Mouse (Mus musculus): ENCODE data around the gene Doc2g. TPM values are rescaled to one million over a fixed set of nuclear protein-coding genes. Genes with fewer than 3 reads are reported as not detected.
A peak's percentile ranks its signal among the peaks of the same experiment; 100 is the strongest.

The Doc2g gene
- polyA plus RNA-seq, 3 experiments from 2014 or later: 0.31 to 2.8 (median 1.6) TPM

- ATAC-seq: no peak
Observed at GRCm38 (mm10) chr19:3991562-3991961, 11.6 kb upstream of the Doc2g start.

- no peak for ATAC-seq
Observed at GRCm38 (mm10) chr19:3991966-3992365, 11.1 kb upstream of the Doc2g start.

GRCm38 (mm10) chr19:3992416-3992815 lies 10.7 kb upstream of the Doc2g start, which contains the start of gene Tbx10:
TSS of gene Tbx10 (plus strand) at chr19:3992752.
- no peak for ATAC-seq

- ATAC-seq: no peak
Observed at GRCm38 (mm10) chr19:3994932-3995331, 8.2 kb upstream of the Doc2g start.

- ATAC-seq: no peak
Observed at GRCm38 (mm10) chr19:3995505-3995904, 7.6 kb upstream of the Doc2g start.

GRCm38 (mm10) chr19:3996106-3996505 lies 7.0 kb upstream of the Doc2g start:
- ATAC-seq: no peak

DNA sequence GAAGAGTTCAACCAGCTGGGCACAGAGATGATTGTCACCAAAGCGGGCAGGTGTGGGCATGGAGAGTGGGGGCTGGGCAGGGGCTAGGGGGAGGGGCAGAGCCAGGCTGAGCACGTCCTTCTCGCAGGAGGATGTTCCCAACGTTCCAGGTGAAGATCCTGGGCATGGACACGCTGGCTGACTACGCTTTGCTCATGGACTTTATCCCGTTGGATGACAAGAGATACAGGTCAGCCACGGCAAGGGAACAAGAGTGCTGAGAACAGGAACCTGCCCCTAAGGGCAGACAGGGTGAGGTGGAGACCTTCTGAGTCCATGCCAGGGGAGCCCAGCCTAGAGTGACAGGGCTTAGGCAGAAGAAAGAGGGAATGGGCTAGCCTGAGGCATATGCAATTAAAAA lies 6.4 kb upstream of the Doc2g start:
- ATAC-seq: no peak

DNA sequence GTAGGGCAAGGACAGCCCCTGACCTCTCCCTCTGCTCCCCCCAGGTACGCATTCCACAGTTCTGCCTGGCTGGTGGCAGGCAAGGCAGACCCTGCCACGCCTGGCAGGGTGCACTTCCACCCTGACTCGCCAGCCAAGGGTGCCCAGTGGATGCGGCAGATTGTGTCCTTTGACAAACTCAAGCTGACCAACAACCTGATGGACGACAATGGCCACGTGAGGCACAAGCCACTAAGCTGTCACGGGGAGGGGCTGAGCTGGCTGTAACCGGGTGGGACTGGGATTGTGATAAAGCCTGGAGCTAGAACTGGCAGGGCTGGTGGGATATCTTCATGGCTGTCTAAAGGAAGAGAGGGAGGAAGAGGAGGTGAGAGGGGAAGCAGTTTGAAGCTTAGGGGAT lies 5.9 kb upstream of the Doc2g start:
- ATAC-seq: no peak

DNA sequence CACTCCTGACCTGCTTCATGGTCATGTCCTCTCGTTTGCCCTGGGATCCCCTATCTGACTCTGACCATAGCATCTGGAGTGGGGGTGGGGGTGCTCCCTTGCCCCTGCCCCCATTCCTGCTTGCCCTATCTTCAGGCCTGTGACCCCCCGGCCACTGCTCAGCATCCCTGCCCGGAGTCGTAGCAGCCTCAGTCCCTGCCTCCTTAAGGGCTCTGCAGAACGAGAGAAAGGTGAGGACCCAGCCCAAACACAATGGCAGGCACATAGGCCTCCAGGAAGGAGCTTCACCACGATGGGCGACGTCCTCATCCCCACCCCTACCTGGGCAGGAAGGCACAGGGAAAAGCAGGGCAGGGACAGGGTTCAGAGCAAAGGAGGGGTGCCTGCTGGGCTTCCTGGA lies 4.8 kb upstream of the Doc2g start:
- no peak for ATAC-seq

- no peak for ATAC-seq
Observed at GRCm38 (mm10) chr19:3999121-3999730, 3.9 kb upstream of the Doc2g start.

DNA sequence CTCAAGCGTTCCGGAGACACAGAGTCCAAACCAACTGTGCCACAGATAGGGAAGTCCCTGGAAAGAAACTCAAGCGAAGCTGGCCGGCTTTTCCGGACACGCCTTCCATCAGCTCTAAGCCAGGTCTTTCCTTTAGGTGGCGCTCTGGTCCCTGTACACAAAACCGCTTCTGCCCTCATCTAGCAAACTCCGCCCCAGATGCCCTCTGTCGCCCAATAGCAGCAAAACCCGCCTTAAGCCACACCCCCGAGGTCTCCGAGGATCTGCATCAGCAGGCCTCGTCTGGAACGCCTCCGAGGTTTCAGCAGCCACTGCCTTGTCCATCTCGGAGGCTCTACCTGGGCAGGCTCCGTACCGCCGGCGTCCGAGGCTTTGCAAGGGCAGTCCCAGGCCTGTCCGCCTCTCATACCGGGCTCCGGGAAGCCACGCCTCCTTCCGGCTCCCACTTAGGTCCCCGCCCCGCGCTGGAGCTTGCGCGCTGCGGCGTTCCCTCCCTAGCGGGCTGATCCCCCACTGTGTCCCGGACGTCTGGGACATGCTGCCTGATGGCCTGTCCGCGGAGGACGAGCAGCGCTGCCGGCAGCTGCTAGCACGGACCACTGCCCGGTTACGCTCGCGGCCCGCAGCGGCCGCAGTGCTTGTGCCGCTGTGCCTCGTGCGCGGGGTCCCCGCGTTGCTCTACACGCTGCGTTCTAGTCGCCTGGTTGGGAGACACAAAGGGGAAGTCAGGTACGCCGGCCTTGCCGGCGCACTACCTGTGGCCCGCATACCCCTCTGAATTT lies 2.8 kb upstream of the Doc2g start, which contains the start of the genes Nudt8 and Gm49405:
Gene Nudt8 (plus strand): TSS at position 462 of the 782 bp plus-strand sequence.
Gene Gm49405 (plus strand): TSS at position 508 of the 782 bp plus-strand sequence.
- ATAC-seq: peak; percentile 93

- ATAC-seq: no peak
Observed at GRCm38 (mm10) chr19:4000949-4001525, 2.1 kb upstream of the Doc2g start.

GRCm38 (mm10) chr19:4001752-4002151 lies 1.4 kb upstream of the Doc2g start:
- ATAC-seq: no peak

- ATAC-seq: no peak
Observed at GRCm38 (mm10) chr19:4003641-4004040, 528 bp downstream of the Doc2g start.

- no peak for ATAC-seq
Observed at GRCm38 (mm10) chr19:4004331-4004730, 1.2 kb downstream of the Doc2g start.

DNA sequence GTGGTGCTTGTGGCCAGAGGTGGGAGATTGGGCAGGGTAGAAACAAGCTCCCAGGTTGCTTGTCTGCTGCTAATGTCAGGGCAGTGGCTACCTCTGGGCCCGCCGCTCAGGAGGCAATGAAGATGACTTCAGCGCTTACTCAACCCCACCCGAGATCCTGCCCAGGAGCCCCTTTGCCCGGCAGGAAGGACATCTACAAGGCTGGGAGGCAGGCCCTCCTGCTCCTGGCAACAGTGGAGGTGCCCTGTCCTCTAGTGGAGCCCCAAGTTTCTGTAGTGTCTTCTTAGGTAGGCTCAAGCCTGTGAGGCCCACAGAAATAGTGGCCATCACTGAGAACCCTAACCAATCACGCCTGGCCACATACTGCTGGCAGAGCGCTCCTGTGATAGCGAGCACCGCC lies 2.0 kb downstream of the Doc2g start:
- ATAC-seq: no peak

DNA sequence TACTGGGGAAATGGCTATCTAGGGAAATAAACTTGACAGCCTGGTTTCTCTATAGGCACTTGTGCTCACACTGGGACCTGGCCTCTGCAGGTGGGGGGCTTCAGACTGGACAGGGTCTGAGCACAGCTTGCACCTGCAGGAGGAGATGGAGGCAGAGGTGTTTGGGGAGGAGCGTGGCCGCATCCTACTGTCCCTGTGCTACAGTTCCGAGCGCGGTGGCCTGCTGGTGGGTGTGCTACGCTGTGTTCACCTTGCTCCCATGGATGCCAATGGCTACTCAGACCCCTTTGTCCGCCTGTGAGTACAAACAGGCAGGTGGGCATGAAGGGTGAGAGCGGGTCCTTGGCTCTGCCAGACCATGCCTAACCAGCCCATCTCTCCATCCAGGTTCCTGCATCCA lies 2.9 kb downstream of the Doc2g start:
- no peak for ATAC-seq

GRCm38 (mm10) chr19:4011086-4011485 lies 8.0 kb downstream of the Doc2g start:
- ATAC-seq: no peak

DNA sequence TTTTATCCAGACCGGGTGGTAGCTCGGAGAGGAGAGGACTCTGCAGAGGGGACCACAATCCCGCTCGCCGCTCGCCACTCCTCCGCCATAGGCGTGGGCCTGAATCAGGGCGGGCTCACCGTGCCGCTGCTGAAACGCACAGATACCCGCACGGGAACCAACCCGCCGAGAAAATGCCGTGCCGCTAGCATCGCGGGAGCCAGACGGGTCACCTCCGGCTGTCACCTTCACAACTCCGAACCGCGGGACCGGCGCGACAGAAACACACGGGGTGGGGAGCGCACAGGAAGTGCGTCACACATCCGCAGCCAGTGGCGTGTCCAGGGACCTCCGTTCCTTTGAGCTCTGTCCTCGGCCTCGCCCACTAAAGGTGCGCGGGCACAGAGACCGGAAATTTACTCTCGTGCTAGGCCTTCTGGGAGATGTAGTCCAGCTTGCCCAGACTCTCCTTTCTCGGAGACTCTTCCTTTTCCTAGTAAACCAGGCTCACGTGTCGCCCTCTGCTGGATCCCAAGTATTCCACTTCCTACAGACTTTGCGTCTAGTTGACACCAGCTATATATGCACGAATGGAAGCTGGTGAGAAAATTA lies 9.4 kb downstream of the Doc2g start, which contains the start of gene Ndufv1:
Gene Ndufv1 (minus strand): TSS at position 375 of the 591 bp plus-strand sequence.
- peak; percentile 99 for ATAC-seq

GRCm38 (mm10) chr19:4013066-4013465 lies 10.0 kb downstream of the Doc2g start:
- no peak for ATAC-seq

- no peak for ATAC-seq
Observed at GRCm38 (mm10) chr19:4014802-4015201, 11.7 kb downstream of the Doc2g start.

- ATAC-seq: no peak
Observed at GRCm38 (mm10) chr19:4015635-4016034, 12.5 kb downstream of the Doc2g start.

DNA sequence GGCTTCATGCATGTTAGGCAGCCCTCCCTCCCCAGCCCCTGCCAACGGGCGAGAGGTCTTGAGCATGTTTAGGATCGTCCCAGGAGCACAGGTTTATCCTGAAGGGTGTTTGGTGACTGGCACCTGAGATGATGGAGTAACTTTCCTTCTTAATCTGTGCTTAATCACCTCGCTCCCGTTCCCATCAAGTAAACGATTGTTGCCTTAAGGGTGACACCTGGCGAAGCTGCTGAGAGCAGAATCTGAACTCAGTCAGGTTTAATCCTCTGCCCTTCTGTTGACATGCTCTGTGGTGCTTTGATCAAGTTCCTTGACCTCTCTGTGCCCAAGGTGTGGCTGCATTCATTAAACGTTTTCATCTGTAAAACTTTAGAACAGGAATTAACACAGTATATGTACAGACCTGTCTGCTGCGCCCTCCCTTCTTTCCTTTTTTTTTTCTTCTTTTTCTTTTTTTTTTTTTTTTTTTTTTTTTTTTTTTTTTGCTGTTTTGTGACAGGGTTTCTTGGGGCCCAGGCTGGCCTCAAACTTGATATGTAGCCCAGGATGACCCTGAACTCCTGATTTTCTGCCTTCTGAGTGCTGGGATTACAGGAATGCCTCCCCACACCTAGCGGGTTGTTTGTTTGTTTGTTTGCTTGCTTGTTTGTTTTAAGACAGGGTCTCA lies 14.9 kb downstream of the Doc2g start:
- ATAC-seq: no peak

Measured in inflammation-experienced regulatory T-cells, adult 6 months (primary cell).